Mouse (Mus musculus) subcutaneous adipose tissue, adult 2 months (tissue): ENCODE results near the gene Pced1a. TPM values are rescaled to one million over a fixed set of nuclear protein-coding genes. Genes with fewer than 3 reads are reported as not detected.

ENCODE experiments used
- polyA plus RNA-seq: library from polyadenylated mRNA; depleted of rRNA; stranded (reverse); fragments of >200 nt; gene quantifications from 2 replicates; pipeline ENCODE4 v1.2.3, GENCODE M21; 2012; ENCODE audit warnings: low replicate concordance; rRNA removed

Pced1a gene
- 28.9 and 48.9 TPM in 2 replicates for polyA plus RNA-seq

GRCm38 (mm10) chr2:130424126-130424853, at the start of gene Pced1a, which contains the start of gene Vps16:
Gene Pced1a, minus strand, starts transcription at chr2:130424701.
Gene Vps16, plus strand, starts transcription at chr2:130424339.

GRCm38 (mm10) chr2:130449794-130450433, 25.4 kb upstream of the Pced1a start, which contains the start of gene Ptpra:
Gene Ptpra, plus strand, starts transcription at chr2:130450278.

GRCm38 (mm10) chr2:130406178-130406577, 18.3 kb downstream of the Pced1a start, which contains the start of gene Tmem239:
Gene Tmem239, plus strand, starts transcription at chr2:130406478.

GRCm38 (mm10) chr2:130404939-130405338, 19.6 kb downstream of the Pced1a start, which contains the start of the genes Gm28372 and 1700020A23Rik:
Gene Gm28372, plus strand, starts transcription at chr2:130405239.
Gene 1700020A23Rik, plus strand, starts transcription at chr2:130405259.

GRCm38 (mm10) chr2:130397186-130397985, 27.1 kb downstream of the Pced1a start, which contains the start of gene Cpxm1:
Gene Cpxm1, minus strand, starts transcription at chr2:130397574.

Other genes with a start within 250 kb of the Pced1a start
- 147 and 232 TPM in 2 replicates for gene Snrpb, start 245.3 kb downstream of the Pced1a start, polyA plus RNA-seq
- not detected in 2 replicates for gene Tmc2, start 229.5 kb downstream of the Pced1a start, polyA plus RNA-seq
- gene Nop56, start 150.3 kb downstream of the Pced1a start, polyA plus RNA-seq, result 25.8 and 133 TPM in 2 replicates
- gene Idh3b, start 140.2 kb downstream of the Pced1a start, polyA plus RNA-seq, result 328 and 458 TPM in 2 replicates
- 1.0 and 19.0 TPM in 2 replicates for gene Ebf4, start 129.5 kb downstream of the Pced1a start, polyA plus RNA-seq
- 44.3 and 58.4 TPM in 2 replicates for gene Cpxm1, start 27.1 kb downstream of the Pced1a start, polyA plus RNA-seq
- gene Gm28372, start 19.5 kb downstream of the Pced1a start, polyA plus RNA-seq, result not detected in 2 replicates
- gene 1700020A23Rik, start 19.4 kb downstream of the Pced1a start, polyA plus RNA-seq, result not detected in 2 replicates
- not detected in 2 replicates for gene Tmem239, start 18.2 kb downstream of the Pced1a start, polyA plus RNA-seq
- gene Vps16, start 362 bp downstream of the Pced1a start, polyA plus RNA-seq, result 65.9 and 96.8 TPM in 2 replicates
- 84.9 and 95.5 TPM in 2 replicates for gene Ptpra, start 25.6 kb upstream of the Pced1a start, polyA plus RNA-seq
- 49.8 and 87.9 TPM in 2 replicates for gene Mrps26, start 139.0 kb upstream of the Pced1a start, polyA plus RNA-seq
- gene Oxt, start 151.5 kb upstream of the Pced1a start, polyA plus RNA-seq, result not detected in 2 replicates
- not detected in 2 replicates for gene Avp, start 157.9 kb upstream of the Pced1a start, polyA plus RNA-seq
- gene Fastkd5, start 205.3 kb upstream of the Pced1a start, polyA plus RNA-seq, result 2.3 and 4.1 TPM in 2 replicates
- gene Ubox5, start 205.3 kb upstream of the Pced1a start, polyA plus RNA-seq, result 7.5 and 9.7 TPM in 2 replicates
- gene Lzts3, start 218.1 kb upstream of the Pced1a start, polyA plus RNA-seq, result 7.4 and 29.0 TPM in 2 replicates
- 71.0 and 76.8 TPM in 2 replicates for gene Ddrgk1, start 240.0 kb upstream of the Pced1a start, polyA plus RNA-seq
- gene Itpa, start 242.9 kb upstream of the Pced1a start, polyA plus RNA-seq, result 35.6 and 38.2 TPM in 2 replicates